Mouse (Mus musculus) intestine, embryonic 14.5 days (tissue): Measurements from ENCODE around the gene Pmm1. TPM values are rescaled to one million over a fixed set of nuclear protein-coding genes. Genes with fewer than 3 reads are reported as not detected.

Experiments used
- ATAC-seq: fragments of 200-750 bp; cut with Nextera tagmentation; replicated peaks from 2 replicates; pipeline ENCODE4 v1.8.0; 2017; ENCODE audit warnings: low read depth, moderate number of reproducible peaks, moderate TSS enrichment, moderate library complexity; ENCODE audit not compliant: low FRiP score, low TSS enrichment
- DNase-seq: peaks from one replicate; pipeline ENCODE4 v3.0.0-alpha.2; 2018; ENCODE audit warnings: low spot score
- H3K27ac ChIP-seq: fragments of 300-500 bp; sonication (generic); 2 replicates; pipeline ENCODE4 v1.5.1; 2014; ENCODE audit warnings: low read depth, mild to moderate bottlenecking, control low read depth
- H3K27me3 ChIP-seq: fragments of 300-500 bp; sonication (generic); replicated peaks from 2 replicates; pipeline ENCODE4 v1.6.1; 2014; ENCODE audit warnings: low read length, control low read depth; ENCODE audit not compliant: control insufficient read depth, insufficient read depth
- H3K36me3 ChIP-seq: fragments of 300-500 bp; sonication (generic); 2 replicates; pipeline ENCODE4 v1.6.1; 2014; ENCODE audit warnings: low read length, control low read depth; ENCODE audit not compliant: control insufficient read depth, insufficient read depth
- H3K4me1 ChIP-seq: fragments of 300-500 bp; sonication (generic); replicated peaks from 2 replicates; pipeline ENCODE4 v1.6.1; 2014; ENCODE audit warnings: low read length, control low read depth, mixed read lengths; ENCODE audit not compliant: control insufficient read depth, insufficient read depth
- H3K4me2 ChIP-seq: fragments of 300-500 bp; sonication (generic); 2 replicates; pipeline ENCODE4 v1.6.1; 2014; ENCODE audit warnings: low read length
- H3K4me3 ChIP-seq: fragments of 300-500 bp; sonication (generic); 2 replicates; pipeline ENCODE4 v1.5.1; 2014; ENCODE audit warnings: low read depth, low read length, control low read depth, mixed read lengths
- H3K9ac ChIP-seq: fragments of 300-500 bp; sonication (generic); 2 replicates; pipeline ENCODE4 v1.6.1; 2014; ENCODE audit warnings: mild to moderate bottlenecking, low read length
- H3K9me3 ChIP-seq: fragments of 300-500 bp; sonication (generic); 2 replicates; pipeline ENCODE4 v1.6.1; 2016; ENCODE audit warnings: low read length, control low read depth; ENCODE audit not compliant: control insufficient read depth
- WGBS: fragments of 180-500 bp; shearing (Covaris S2); extraction: QIAGEN DNeasy Blood & Tissue Kit; methylation state at CpG from one replicate; pipeline ENCODE4 v1.1.7; 2014; 5-methylcytosine and 5-hydroxymethylcytosine counted together
- polyA plus RNA-seq: library from polyadenylated mRNA; unstranded; fragments of >200 nt; fragmentation: Nextera tagmentation; extraction: Ambion mirVana; gene quantifications from 2 replicates; pipeline ENCODE4 v1.2.1, GENCODE M21; 2014

The Pmm1 gene
- polyA plus RNA-seq, 1 experiment from 2014 or later = 25.8 TPM

GRCm38 (mm10) chr15:81951159-81951558, 9.6 kb downstream of the Pmm1 start:
- H3K27me3 ChIP-seq = no peaks in the 10 kb centered on the region
- WGBS = 84% methylated on average over 9 of the region's 9 CpGs
- no peak overlapping the region for H3K4me2 ChIP-seq
- DNase-seq = no peak
- no peak for ATAC-seq
- no peaks in the 10 kb centered on the region for H3K9me3 ChIP-seq
- peaks cover 22% of the 10 kb centered on the region for H3K36me3 ChIP-seq
- H3K9ac ChIP-seq = no peak overlapping the region
- H3K27ac ChIP-seq = no peak overlapping the region
- no peaks in the 10 kb centered on the region for H3K4me1 ChIP-seq
- H3K4me3 ChIP-seq = no peak overlapping the region

GRCm38 (mm10) chr15:81950716-81951115, 10.0 kb downstream of the Pmm1 start:
- peaks cover 22% of the 10 kb centered on the region for H3K36me3 ChIP-seq
- no peak overlapping the region for H3K4me3 ChIP-seq
- H3K27ac ChIP-seq = no peak overlapping the region
- no peak overlapping the region for H3K9ac ChIP-seq
- no peak for DNase-seq
- no peaks in the 10 kb centered on the region for H3K9me3 ChIP-seq
- H3K27me3 ChIP-seq = no peaks in the 10 kb centered on the region
- ATAC-seq = no peak
- no peaks in the 10 kb centered on the region for H3K4me1 ChIP-seq
- H3K4me2 ChIP-seq = no peak overlapping the region
- 84% methylated on average over 5 of the region's 5 CpGs for WGBS

- Histone ChIP-seq H3K27me3 (no peaks in the 10 kb centered on the region), H3K27ac (no peak overlapping the region), H3K36me3 (peaks cover 16% of the 10 kb centered on the region), H3K4me1 (no peaks in the 10 kb centered on the region), H3K9ac (no peak overlapping the region), H3K4me3 (no peak overlapping the region), H3K4me2 (no peak overlapping the region), H3K9me3 (no peaks in the 10 kb centered on the region)
- ATAC-seq (no peak), DNase-seq (no peak)
- WGBS = 73% methylated on average over 11 of the region's 11 CpGs
These were observed 11.1 kb downstream of the Pmm1 start for GRCm38 (mm10) chr15:81949476-81950131.

- Histone ChIP-seq H3K4me2 (no peak overlapping the region), H3K27ac (no peak overlapping the region), H3K36me3 (peaks cover 13% of the 10 kb centered on the region; the same call in 1 of the 2 replicates), H3K27me3 (no peaks in the 10 kb centered on the region), H3K4me1 (no peaks in the 10 kb centered on the region), H3K9me3 (no peaks in the 10 kb centered on the region), H3K9ac (no peak overlapping the region), H3K4me3 (no peak overlapping the region)
- ATAC-seq = no peak
- DNase-seq = no peak
- WGBS = 77% methylated on average over 10 of the region's 10 CpGs
These were observed 11.7 kb downstream of the Pmm1 start for GRCm38 (mm10) chr15:81949076-81949475.

GRCm38 (mm10) chr15:81943176-81943749, 17.5 kb downstream of the Pmm1 start:
- no peaks in the 10 kb centered on the region for H3K27me3 ChIP-seq
- H3K4me2 ChIP-seq = no peak overlapping the region
- H3K4me1 ChIP-seq = 0 out of 2 replicates have a peak, but pooled peaks cover under 1% of the 10 kb centered on the region
- no peak for DNase-seq
- 19% methylated on average over 9 of the region's 9 CpGs for WGBS
- H3K4me3 ChIP-seq = no peak overlapping the region
- no peak overlapping the region for H3K27ac ChIP-seq
- no peaks in the 10 kb centered on the region for H3K36me3 ChIP-seq
- no peak for ATAC-seq
- H3K9me3 ChIP-seq = no peaks in the 10 kb centered on the region
- H3K9ac ChIP-seq = no peak overlapping the region

- H3K27me3 ChIP-seq = no peaks in the 10 kb centered on the region
- no peak for ATAC-seq
- H3K9ac ChIP-seq = no peak overlapping the region
- H3K4me2 ChIP-seq = no peak overlapping the region
- no peak overlapping the region for H3K27ac ChIP-seq
- 94% methylated on average over 2 of the region's 2 CpGs for WGBS
- H3K9me3 ChIP-seq = no peaks in the 10 kb centered on the region
- no peak overlapping the region for H3K4me3 ChIP-seq
- DNase-seq = no peak
- H3K4me1 ChIP-seq = peaks cover 14% of the 10 kb centered on the region
- no peaks in the 10 kb centered on the region for H3K36me3 ChIP-seq
These were observed 19.7 kb downstream of the Pmm1 start for GRCm38 (mm10) chr15:81941010-81941409.

- H3K4me2 ChIP-seq = no peak overlapping the region
- no peak overlapping the region for H3K27ac ChIP-seq
- ATAC-seq (no peak), DNase-seq (no peak)
- H3K9ac ChIP-seq = no peak overlapping the region
- no peak overlapping the region for H3K4me3 ChIP-seq
- no peaks in the 10 kb centered on the region for H3K9me3 ChIP-seq
- no peaks in the 10 kb centered on the region for H3K27me3 ChIP-seq
- H3K4me1 ChIP-seq = peaks cover 14% of the 10 kb centered on the region
- 86% methylated on average over 5 of the region's 5 CpGs for WGBS
- H3K36me3 ChIP-seq = no peaks in the 10 kb centered on the region
These were observed 20.5 kb downstream of the Pmm1 start for GRCm38 (mm10) chr15:81940219-81940618.

- H3K4me3 ChIP-seq = no peak overlapping the region
- no peak overlapping the region for H3K9ac ChIP-seq
- ATAC-seq (no peak), DNase-seq (no peak)
- no peaks in the 10 kb centered on the region for H3K36me3 ChIP-seq
- H3K27me3 ChIP-seq = no peaks in the 10 kb centered on the region
- no peak overlapping the region for H3K27ac ChIP-seq
- 69% methylated on average over 4 of the region's 4 CpGs for WGBS
- peaks cover 14% of the 10 kb centered on the region for H3K4me1 ChIP-seq
- H3K4me2 ChIP-seq = no peak overlapping the region
- no peaks in the 10 kb centered on the region for H3K9me3 ChIP-seq
These were observed 21.0 kb downstream of the Pmm1 start for GRCm38 (mm10) chr15:81939774-81940173.

GRCm38 (mm10) chr15:81939157-81939715, 21.5 kb downstream of the Pmm1 start:
- DNase-seq = no peak
- Histone ChIP-seq H3K27me3 (no peaks in the 10 kb centered on the region), H3K9ac (no peak overlapping the region), H3K36me3 (no peaks in the 10 kb centered on the region), H3K27ac (no peak overlapping the region), H3K4me2 (no peak overlapping the region), H3K4me1 (peaks cover 14% of the 10 kb centered on the region), H3K4me3 (no peak overlapping the region), H3K9me3 (no peaks in the 10 kb centered on the region)
- WGBS = 87% methylated on average over 10 of the region's 10 CpGs
- ATAC-seq = no peak
